Mouse (Mus musculus) midbrain, embryonic 11.5 days (tissue): ENCODE measurements around the gene Col27a1. TPM values are rescaled to one million over a fixed set of nuclear protein-coding genes. Genes with fewer than 3 reads are reported as not detected.
A peak's percentile ranks its signal among the peaks of the same experiment; 100 is the strongest.

ENCODE experiments used
- ATAC-seq: fragments of 200-750 bp; cut with Nextera tagmentation; 2 replicates; pipeline ENCODE4 v1.8.0; 2017; ENCODE audit warnings: moderate TSS enrichment, moderate library complexity; ENCODE audit not compliant: low FRiP score
- DNase-seq: peaks from one replicate; pipeline ENCODE4 v3.0.0; 2015; ENCODE audit warnings: low spot score; ENCODE audit errors: missing footprints
- H3K27ac ChIP-seq: fragments of 300-500 bp; sonication (generic); 2 replicates; pipeline ENCODE4 v1.5.1; 2014; ENCODE audit warnings: low read depth, low read length
- H3K27me3 ChIP-seq: fragments of 300-500 bp; sonication (generic); 2 replicates; pipeline ENCODE4 v1.6.1; 2014; ENCODE audit warnings: mild to moderate bottlenecking, low read length, moderate library complexity, mixed read lengths; ENCODE audit not compliant: control insufficient read depth, insufficient read depth
- H3K36me3 ChIP-seq: fragments of 300-500 bp; sonication (generic); 2 replicates; pipeline ENCODE4 v1.6.1; 2014; ENCODE audit warnings: mild to moderate bottlenecking, low read length, moderate library complexity, mixed read lengths; ENCODE audit not compliant: control insufficient read depth, insufficient read depth
- H3K4me1 ChIP-seq: fragments of 300-500 bp; sonication (generic); 2 replicates; pipeline ENCODE4 v1.6.1; 2014; ENCODE audit warnings: low read length; ENCODE audit not compliant: control insufficient read depth, insufficient read depth
- H3K4me2 ChIP-seq: fragments of 300-500 bp; sonication (generic); 2 replicates; pipeline ENCODE4 v1.6.1; 2014; ENCODE audit warnings: mild to moderate bottlenecking, moderate library complexity
- H3K4me3 ChIP-seq: fragments of 300-500 bp; sonication (generic); 2 replicates; pipeline ENCODE4 v1.5.1; 2014; ENCODE audit warnings: low read depth, low read length
- H3K9ac ChIP-seq: fragments of 300-500 bp; sonication (generic); 2 replicates; pipeline ENCODE4 v1.6.1; 2014; ENCODE audit warnings: low read length
- H3K9me3 ChIP-seq: fragments of 300-500 bp; sonication (generic); 2 replicates; pipeline ENCODE4 v1.6.1; 2016; ENCODE audit warnings: low read length; ENCODE audit not compliant: control insufficient read depth
- WGBS: fragments of 180-500 bp; shearing (Covaris S2); extraction: QIAGEN DNeasy Blood & Tissue Kit; methylation state at CpG from one replicate; pipeline ENCODE4 v1.1.7; 2014; 5-methylcytosine and 5-hydroxymethylcytosine counted together
- polyA plus RNA-seq: library from polyadenylated mRNA; unstranded; fragments of >200 nt; fragmentation: Nextera tagmentation; extraction: Ambion mirVana; gene quantifications from 2 replicates; pipeline ENCODE4 v1.2.1, GENCODE M21; 2014

Col27a1 gene
- polyA plus RNA-seq, 1 experiment from 2014 or later: 2.3 TPM

DNA sequence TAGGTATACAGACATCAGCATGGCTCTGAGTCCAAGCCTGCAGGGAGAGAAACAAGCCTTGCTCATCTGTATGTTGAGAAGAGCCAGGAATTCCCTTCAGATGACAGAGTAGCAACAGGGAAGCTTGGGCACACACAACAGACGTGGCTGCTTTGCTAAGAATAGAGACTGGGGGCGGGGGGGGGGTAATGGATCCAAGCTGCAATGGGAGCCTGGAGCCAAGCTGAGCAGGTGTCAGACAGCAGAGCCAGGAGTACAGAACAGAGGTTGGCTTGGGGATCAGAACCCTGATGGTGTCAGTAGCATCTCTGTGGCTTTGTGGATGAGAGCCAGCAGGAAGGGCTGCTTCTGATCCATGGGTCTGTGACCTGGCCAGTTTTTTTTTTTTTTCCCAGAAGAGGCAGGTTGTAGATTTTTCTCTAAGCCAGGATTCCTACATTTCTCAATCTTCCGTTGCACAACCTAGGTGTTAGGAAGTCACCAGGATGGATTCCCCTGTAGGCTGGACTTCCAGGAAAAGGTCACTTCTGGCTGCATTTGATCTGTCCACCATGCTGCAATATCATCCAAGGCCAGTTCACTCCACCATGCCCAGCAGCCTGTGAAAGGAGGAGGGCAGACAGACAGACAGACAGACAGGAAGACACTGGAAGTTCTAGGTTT lies 124.7 kb downstream of the Col27a1 start:
- no peaks in the 10 kb centered on the region for H3K36me3 ChIP-seq
- 67% methylated on average over 3 of the region's 3 CpGs for WGBS
- DNase-seq (no peak), ATAC-seq (no peak)
- no peak overlapping the region for H3K27ac ChIP-seq
- H3K4me2 ChIP-seq: no peak overlapping the region
- H3K9ac ChIP-seq: no peak overlapping the region
- no peaks in the 10 kb centered on the region for H3K27me3 ChIP-seq
- no peak overlapping the region for H3K4me3 ChIP-seq
- no peaks in the 10 kb centered on the region for H3K4me1 ChIP-seq
- no peaks in the 10 kb centered on the region for H3K9me3 ChIP-seq

DNA sequence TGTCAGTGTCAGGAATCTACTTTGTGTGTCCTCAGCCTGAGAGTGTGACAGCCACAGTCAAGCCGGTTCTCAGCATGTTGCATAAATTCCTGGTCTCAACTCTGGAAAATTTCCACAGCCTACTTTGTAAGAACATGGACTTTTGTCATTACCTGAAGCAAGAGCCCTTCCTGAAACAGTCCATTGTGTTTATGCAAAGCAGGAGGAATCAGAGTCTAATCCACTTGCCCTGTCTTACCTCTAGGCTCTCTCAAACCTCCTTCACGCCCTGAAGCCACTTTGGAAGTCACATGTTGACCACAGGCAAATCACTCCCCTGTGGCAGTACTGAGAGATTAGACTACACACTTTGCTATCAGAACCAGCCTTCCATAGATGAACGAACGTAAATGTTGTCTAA lies 128.7 kb downstream of the Col27a1 start:
- ATAC-seq (no peak), DNase-seq (no peak)
- Histone ChIP-seq H3K27ac (no peak overlapping the region), H3K4me2 (no peak overlapping the region), H3K9ac (no peak overlapping the region), H3K4me3 (no peak overlapping the region), H3K9me3 (no peaks in the 10 kb centered on the region), H3K4me1 (no peaks in the 10 kb centered on the region), H3K27me3 (no peaks in the 10 kb centered on the region), H3K36me3 (no peaks in the 10 kb centered on the region)
- 72% methylated on average over 4 of the region's 4 CpGs for WGBS

DNA sequence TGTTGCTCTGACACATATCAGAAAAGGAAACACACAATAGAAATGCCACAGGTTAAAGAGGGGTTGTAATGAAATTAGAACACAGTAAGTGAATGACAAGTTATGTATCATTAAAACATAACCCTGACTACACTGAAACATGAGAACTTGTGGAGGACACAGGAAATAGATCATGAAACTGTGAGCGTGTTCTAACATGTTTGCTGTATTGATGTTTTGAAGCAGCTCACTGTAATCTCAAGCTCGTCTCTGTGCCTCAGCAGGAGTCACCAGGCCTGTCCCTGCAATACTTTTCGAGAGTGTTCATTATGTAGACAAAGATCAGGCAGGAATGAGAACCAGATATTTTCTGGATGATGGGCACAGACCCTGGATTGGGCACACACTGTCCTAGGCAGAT lies 129.8 kb downstream of the Col27a1 start:
- H3K27ac ChIP-seq: no peak overlapping the region
- no peak for DNase-seq

DNA sequence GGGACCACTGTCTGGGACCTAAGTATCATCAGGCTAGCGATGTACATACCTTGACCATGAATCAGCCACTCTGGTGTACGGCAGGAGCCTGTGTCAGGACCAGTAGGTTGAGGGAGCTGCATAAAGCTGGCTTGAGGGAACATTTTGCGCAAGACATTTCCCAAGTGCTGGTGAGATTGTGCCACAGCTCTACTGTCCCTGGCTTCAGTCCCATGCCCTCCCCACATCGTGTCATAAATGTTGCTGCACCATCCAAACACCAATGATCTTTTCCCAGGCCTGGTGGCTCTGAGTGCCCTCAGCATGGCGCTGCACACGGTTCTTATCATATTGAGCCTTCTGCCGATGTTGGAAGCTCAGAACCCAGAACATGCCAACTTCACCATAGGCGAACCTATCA lies 130.5 kb downstream of the Col27a1 start, which contains the start of gene Orm1:
Gene Orm1 (plus strand): TSS at position 266 of the 400 bp plus-strand sequence.
- H3K9me3 ChIP-seq: no peaks in the 10 kb centered on the region
- ATAC-seq: no peak
- no peaks in the 10 kb centered on the region for H3K4me1 ChIP-seq
- WGBS: 90% methylated on average over 8 of the region's 8 CpGs
- H3K27me3 ChIP-seq: no peaks in the 10 kb centered on the region
- no peak for DNase-seq
- H3K4me3 ChIP-seq: no peak within 1 kb of the TSS
- H3K9ac ChIP-seq: no peak within 1 kb of the TSS
- H3K27ac ChIP-seq: no peak within 1 kb of the TSS
- H3K36me3 ChIP-seq: no peaks in the 10 kb centered on the region
- H3K4me2 ChIP-seq: no peak within 1 kb of the TSS

More for the DNA sequence above, 129.8 kb downstream of the Col27a1 start:
- Histone ChIP-seq H3K27me3 (no peaks in the 10 kb centered on the region), H3K4me2 (no peak overlapping the region), H3K9me3 (no peaks in the 10 kb centered on the region), H3K4me3 (no peak overlapping the region), H3K9ac (no peak overlapping the region), H3K36me3 (no peaks in the 10 kb centered on the region), H3K4me1 (no peaks in the 10 kb centered on the region)
- 68% methylated on average over 3 of the region's 3 CpGs for WGBS
- ATAC-seq: no peak

DNA sequence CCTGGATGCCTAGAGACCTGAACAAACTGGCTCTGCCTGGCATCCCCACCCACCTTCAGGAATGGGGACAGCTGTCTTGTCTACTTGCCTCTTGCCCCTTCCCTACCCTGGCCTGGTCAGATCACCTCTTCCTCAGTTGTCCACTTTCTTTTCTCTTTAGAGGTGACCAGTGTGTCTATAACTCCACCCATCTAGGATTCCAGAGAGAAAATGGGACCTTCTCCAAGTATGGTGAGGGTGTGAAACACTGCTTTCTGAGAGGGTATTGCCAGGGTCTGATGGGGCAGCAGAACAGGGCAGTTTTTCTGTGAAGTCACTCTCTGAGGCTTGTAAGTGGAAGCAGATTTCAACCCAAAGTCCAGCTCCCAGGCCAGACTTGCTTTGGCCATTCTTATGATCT lies 131.5 kb downstream of the Col27a1 start:
- no peaks in the 10 kb centered on the region for H3K9me3 ChIP-seq
- no peaks in the 10 kb centered on the region for H3K36me3 ChIP-seq
- H3K9ac ChIP-seq: no peak overlapping the region
- no peak overlapping the region for H3K4me2 ChIP-seq
- no peaks in the 10 kb centered on the region for H3K27me3 ChIP-seq
- H3K27ac ChIP-seq: no peak overlapping the region
- H3K4me3 ChIP-seq: no peak overlapping the region
- DNase-seq (no peak), ATAC-seq (no peak)
- H3K4me1 ChIP-seq: no peaks in the 10 kb centered on the region

DNA sequence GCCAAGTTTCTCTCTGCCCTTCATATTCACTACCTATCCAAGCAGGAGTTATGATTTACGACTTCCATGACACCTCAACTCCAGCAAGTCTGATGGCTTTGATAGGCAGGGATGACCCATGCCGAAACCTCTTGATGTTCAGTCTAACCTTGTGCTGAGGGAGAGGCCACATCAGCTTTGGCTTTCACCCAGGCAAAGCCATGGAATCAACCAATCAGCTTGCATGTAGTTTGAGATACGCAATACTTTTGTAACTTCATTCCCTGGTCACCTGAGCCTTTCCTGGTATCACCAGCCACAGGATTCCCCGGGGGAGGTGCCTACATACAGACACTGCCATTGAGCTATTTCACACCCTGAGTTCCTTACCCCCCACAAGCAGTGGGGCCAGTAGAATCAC lies 132.9 kb downstream of the Col27a1 start:
- Histone ChIP-seq H3K27me3 (no peaks in the 10 kb centered on the region), H3K27ac (no peak overlapping the region), H3K9me3 (no peaks in the 10 kb centered on the region), H3K4me3 (no peak overlapping the region), H3K36me3 (no peaks in the 10 kb centered on the region), H3K9ac (no peak overlapping the region), H3K4me1 (no peaks in the 10 kb centered on the region), H3K4me2 (no peak overlapping the region)
- ATAC-seq: no peak
- WGBS: 89% methylated on average over 4 of the region's 4 CpGs
- no peak for DNase-seq

DNA sequence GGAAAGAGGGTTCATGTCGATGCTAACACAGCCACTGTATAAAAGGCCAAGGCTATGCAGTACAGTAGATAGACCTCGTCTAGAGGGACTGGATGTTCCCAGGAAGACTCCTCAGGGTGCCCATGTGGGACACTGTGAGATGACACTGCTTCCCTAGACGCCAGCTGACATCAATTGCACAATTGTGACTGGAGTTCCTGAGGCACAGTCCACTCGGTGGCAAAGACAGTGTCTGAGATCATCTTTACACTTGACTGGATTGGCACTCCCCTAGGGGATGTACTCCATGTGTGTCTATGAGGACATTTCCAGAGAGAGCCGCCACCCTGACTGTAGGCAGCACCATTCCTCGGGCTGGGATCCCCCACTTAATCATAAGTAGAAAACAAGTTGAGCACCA lies 134.7 kb downstream of the Col27a1 start:
- Histone ChIP-seq H3K9ac (no peak overlapping the region), H3K4me2 (no peak overlapping the region), H3K4me1 (no peaks in the 10 kb centered on the region), H3K27me3 (no peaks in the 10 kb centered on the region), H3K27ac (no peak overlapping the region), H3K4me3 (no peak overlapping the region), H3K9me3 (no peaks in the 10 kb centered on the region), H3K36me3 (no peaks in the 10 kb centered on the region)
- DNase-seq: no peak
- ATAC-seq: no peak
- 74% methylated on average over 6 of the region's 6 CpGs for WGBS

DNA sequence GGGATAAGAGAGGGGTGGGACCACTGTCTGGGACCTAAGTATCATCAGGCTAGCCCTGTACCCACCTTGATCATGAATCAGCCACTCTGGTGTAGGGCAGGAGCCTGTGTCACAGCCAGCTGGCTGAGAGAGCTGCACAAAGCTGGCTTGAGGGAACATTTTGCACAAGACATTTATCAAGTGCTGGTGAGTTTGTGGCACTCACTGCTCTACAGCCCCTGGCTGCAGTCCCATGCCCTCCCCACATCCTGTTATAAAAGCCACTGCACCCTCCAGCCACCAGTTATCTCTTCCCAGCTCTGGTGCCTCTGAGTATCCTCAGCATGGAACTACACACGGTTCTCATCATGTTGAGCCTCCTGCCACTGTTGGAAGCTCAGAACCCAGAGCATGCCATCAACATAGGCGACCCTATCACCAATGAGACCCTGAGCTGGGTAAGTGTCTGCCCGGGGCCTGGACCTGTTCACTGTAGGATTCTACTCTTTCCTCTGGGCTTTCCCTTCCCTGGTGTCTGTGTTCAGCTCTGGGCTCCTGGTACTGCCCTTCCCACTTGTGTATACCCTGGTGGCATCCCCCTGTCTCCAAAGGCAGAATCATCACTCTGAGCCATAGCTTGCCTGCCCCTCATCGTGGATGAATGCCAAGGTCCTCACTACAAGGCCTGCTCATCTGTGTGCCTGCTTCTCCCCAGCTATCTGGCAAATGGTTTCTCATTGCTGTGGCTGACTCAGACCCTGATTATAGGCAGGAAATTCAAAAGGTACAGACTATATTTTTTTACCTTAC lies 142.3 kb downstream of the Col27a1 start, which contains the start of gene Orm3:
Gene Orm3 (plus strand): TSS at position 286 of the 789 bp plus-strand sequence.
- no peaks in the 10 kb centered on the region for H3K27me3 ChIP-seq
- ATAC-seq (no peak), DNase-seq (peak; percentile 77)
- H3K9me3 ChIP-seq: no peaks in the 10 kb centered on the region
- H3K4me1 ChIP-seq: no peaks in the 10 kb centered on the region
- no peak within 1 kb of the TSS for H3K4me3 ChIP-seq
- H3K36me3 ChIP-seq: no peaks in the 10 kb centered on the region
- no peak within 1 kb of the TSS for H3K27ac ChIP-seq
- H3K4me2 ChIP-seq: no peak within 1 kb of the TSS
- WGBS: 82% methylated on average over 4 of the region's 4 CpGs
- no peak within 1 kb of the TSS for H3K9ac ChIP-seq

DNA sequence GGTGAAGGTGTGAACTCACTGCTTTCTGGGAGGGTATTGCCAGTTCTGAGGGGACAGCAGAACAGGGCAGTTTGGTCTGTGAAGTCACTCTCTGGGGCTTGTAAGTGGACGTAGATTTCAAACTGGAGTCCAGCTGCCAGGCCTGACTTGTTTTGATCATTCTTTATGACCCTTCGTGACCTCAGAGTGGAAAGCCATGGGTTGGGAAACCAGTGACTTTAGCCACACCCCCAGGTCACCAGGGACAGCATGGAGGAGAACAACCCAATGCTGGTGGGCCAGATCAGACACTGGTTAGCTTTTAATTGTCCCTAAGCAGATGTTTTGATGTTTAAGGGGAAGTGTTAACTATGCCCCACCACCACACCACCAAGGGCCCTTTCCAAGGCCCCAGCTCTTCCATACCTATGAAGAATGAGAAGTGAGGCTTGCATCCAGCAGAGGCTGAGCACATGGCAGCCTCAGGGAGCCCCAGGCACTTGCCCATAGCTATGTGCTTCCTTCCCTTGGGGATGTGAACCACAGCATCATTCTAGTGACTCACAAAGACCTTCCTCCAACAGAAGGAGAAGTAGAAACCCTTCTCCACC lies 143.3 kb downstream of the Col27a1 start:
- no peaks in the 10 kb centered on the region for H3K4me1 ChIP-seq
- no peaks in the 10 kb centered on the region for H3K9me3 ChIP-seq
- H3K27ac ChIP-seq: no peak overlapping the region
- WGBS: 63% methylated on average over 2 of the region's 2 CpGs
- DNase-seq (no peak), ATAC-seq (no peak)
- H3K4me2 ChIP-seq: no peak overlapping the region
- no peaks in the 10 kb centered on the region for H3K36me3 ChIP-seq
- H3K4me3 ChIP-seq: no peak overlapping the region
- no peaks in the 10 kb centered on the region for H3K27me3 ChIP-seq
- no peak overlapping the region for H3K9ac ChIP-seq
